Mouse (Mus musculus) small intestine, adult 2 months (tissue): ENCODE data around the gene Ypel1. TPM values are rescaled to one million over a fixed set of nuclear protein-coding genes. Genes with fewer than 3 reads are reported as not detected.

Experiments
- H3K27ac ChIP-seq: fragments of 200-500 bp; 2 replicates; pipeline ENCODE4 v1.5.1; 2012; ENCODE audit warnings: low read depth, low read length, control low read depth, inconsistent platforms; ENCODE audit not compliant: insufficient read depth
- H3K27me3 ChIP-seq: fragments of 200-500 bp; 2 replicates; pipeline ENCODE4 v1.6.1; 2012; ENCODE audit warnings: mild to moderate bottlenecking, moderate library complexity, low read length, inconsistent platforms; ENCODE audit not compliant: control insufficient read depth, insufficient read depth
- H3K36me3 ChIP-seq: fragments of 200-500 bp; 2 replicates; pipeline ENCODE4 v1.6.1; 2012; ENCODE audit warnings: mild to moderate bottlenecking, low read length, control low read depth, inconsistent platforms; ENCODE audit not compliant: control insufficient read depth, insufficient read depth
- H3K4me1 ChIP-seq: fragments of 200-500 bp; 2 replicates; pipeline ENCODE4 v1.6.1; 2012; ENCODE audit warnings: low read length, inconsistent platforms, mixed read lengths; ENCODE audit not compliant: control insufficient read depth, insufficient read depth, insufficient read length
- H3K4me3 ChIP-seq: fragments of 200-500 bp; 2 replicates; pipeline ENCODE4 v1.5.1; 2012; ENCODE audit warnings: low read depth, mild to moderate bottlenecking, control low read depth, inconsistent platforms, low read length, moderate library complexity
- CTCF ChIP-seq: fragments of 200-500 bp; IDR thresholded peaks from 2 replicates; pipeline ENCODE4 v1.5.1; 2012; ENCODE audit warnings: low read depth, mild to moderate bottlenecking, control low read depth, inconsistent platforms, low read length, moderate library complexity, mixed read lengths; ENCODE audit not compliant: insufficient replicate concordance, insufficient read length; ENCODE audit errors: extremely low read depth
- POLR2A ChIP-seq: fragments of 200-500 bp; IDR thresholded peaks from 2 replicates; pipeline ENCODE4 v1.6.1; 2012; ENCODE audit warnings: low read depth, mild to moderate bottlenecking, control low read depth, inconsistent platforms, low read length, moderate library complexity
- WGBS: fragments of 180-500 bp; shearing (Covaris S2); methylation state at CpG from one replicate; pipeline ENCODE4 v1.1.7; 2018; 5-methylcytosine and 5-hydroxymethylcytosine counted together
- polyA plus RNA-seq: library from polyadenylated mRNA; depleted of rRNA; stranded (reverse); fragments of >200 nt; gene quantifications from 2 replicates; pipeline ENCODE4 v1.2.3, GENCODE M21; 2012

Ypel1 gene
- polyA plus RNA-seq, 1 experiment: 0.60 TPM

GRCm38 (mm10) chr16:17086241-17086640 is 16.7 kb downstream of the Ypel1 start:
- 64% methylated on average over 3 of the region's 3 CpGs for WGBS
- Histone ChIP-seq H3K27ac (no peak overlapping the region), H3K36me3 (peaks cover 54% of the 10 kb centered on the region), H3K4me3 (no peak overlapping the region), H3K4me1 (peaks cover 2% of the 10 kb centered on the region; the same call in 1 of the 2 replicates), H3K27me3 (no peaks in the 10 kb centered on the region)
- TF ChIP-seq CTCF (no peak), POLR2A (no peak)

- TF ChIP-seq POLR2A (no peak), CTCF (no peak)
- H3K36me3 ChIP-seq: peaks cover 59% of the 10 kb centered on the region
- no peak overlapping the region for H3K4me3 ChIP-seq
- peaks cover 2% of the 10 kb centered on the region; the same call in 1 of the 2 replicates for H3K4me1 ChIP-seq
- 80% methylated on average over 13 of the region's 13 CpGs for WGBS
- H3K27me3 ChIP-seq: no peaks in the 10 kb centered on the region
- H3K27ac ChIP-seq: no peak overlapping the region
Measured at GRCm38 (mm10) chr16:17086669-17087193, 17.2 kb downstream of the Ypel1 start.

- H3K4me3 ChIP-seq: no peak overlapping the region
- peaks cover 70% of the 10 kb centered on the region for H3K36me3 ChIP-seq
- WGBS: 82% methylated on average over 3 of the region's 3 CpGs
- H3K4me1 ChIP-seq: no peaks in the 10 kb centered on the region
- no peak overlapping the region for H3K27ac ChIP-seq
- TF ChIP-seq CTCF (no peak), POLR2A (no peak)
- H3K27me3 ChIP-seq: no peaks in the 10 kb centered on the region
Measured at GRCm38 (mm10) chr16:17088346-17088745, 18.9 kb downstream of the Ypel1 start.

- no peak overlapping the region for H3K4me3 ChIP-seq
- H3K4me1 ChIP-seq: peaks cover 5% of the 10 kb centered on the region; the same call in 1 of the 2 replicates
- H3K27ac ChIP-seq: no peak overlapping the region
- H3K36me3 ChIP-seq: peaks cover 68% of the 10 kb centered on the region
- TF ChIP-seq POLR2A: no peak
- TF ChIP-seq CTCF: no peak
- WGBS: 50% methylated on average over 3 of the region's 3 CpGs
- H3K27me3 ChIP-seq: no peaks in the 10 kb centered on the region
Measured at GRCm38 (mm10) chr16:17096938-17097337, 27.4 kb downstream of the Ypel1 start.

GRCm38 (mm10) chr16:17102630-17103220 is 33.2 kb downstream of the Ypel1 start:
- TF ChIP-seq CTCF: no peak
- TF ChIP-seq POLR2A: no peak
- WGBS: 78% methylated on average over 7 of the region's 7 CpGs
- H3K27ac ChIP-seq: no peak overlapping the region
- H3K36me3 ChIP-seq: peaks cover 59% of the 10 kb centered on the region
- H3K4me1 ChIP-seq: no peaks in the 10 kb centered on the region; the same call in 1 of the 2 replicates
- no peaks in the 10 kb centered on the region for H3K27me3 ChIP-seq
- no peak overlapping the region for H3K4me3 ChIP-seq

- H3K4me1 ChIP-seq: peaks cover 2% of the 10 kb centered on the region; the same call in 1 of the 2 replicates
- H3K27ac ChIP-seq: no peak overlapping the region
- H3K27me3 ChIP-seq: no peaks in the 10 kb centered on the region
- 71% methylated on average over 4 of the region's 4 CpGs for WGBS
- TF ChIP-seq POLR2A (no peak), CTCF (no peak)
- H3K36me3 ChIP-seq: peaks cover 51% of the 10 kb centered on the region
- no peak overlapping the region for H3K4me3 ChIP-seq
Measured at GRCm38 (mm10) chr16:17104600-17104999, 35.1 kb downstream of the Ypel1 start.

GRCm38 (mm10) chr16:17110771-17111743 is 41.6 kb downstream of the Ypel1 start, which contains the start of gene Ppil2:
Gene Ppil2, minus strand, starts transcription at chr16:17111257.
- Histone ChIP-seq H3K27ac (peak within 1 kb of the TSS; percentile 56), H3K4me1 (peaks cover 5% of the 10 kb centered on the region; the same call in 1 of the 2 replicates), H3K27me3 (no peaks in the 10 kb centered on the region), H3K36me3 (peaks cover 11% of the 10 kb centered on the region), H3K4me3 (peak within 1 kb of the TSS; percentile 82)
- 5% methylated on average over 38 of the region's 38 CpGs for WGBS
- TF ChIP-seq CTCF (no peak), POLR2A (peak; percentile 69; the same call in 1 of the 2 replicates)
